Mouse (Mus musculus) lung, embryonic 16.5 days (tissue): ENCODE measurements around the gene Uchl4. TPM values are rescaled to one million over a fixed set of nuclear protein-coding genes. Genes with fewer than 3 reads are reported as not detected.
A peak's percentile ranks its signal among the peaks of the same experiment; 100 is the strongest.
"Not testable (repeated sequence)": the region's sequence is repeated elsewhere in the genome, so short reads cannot be mapped to it uniquely, and the experiment has no call there.

Experiments
- ATAC-seq: fragments of 200-750 bp; cut with Nextera tagmentation; 2 replicates; pipeline ENCODE4 v1.8.0; 2017; ENCODE audit warnings: low read depth, mild to moderate bottlenecking, moderate library complexity
- H3K27ac ChIP-seq: fragments of 300-500 bp; sonication (generic); 2 replicates; pipeline ENCODE4 v1.5.1; 2014; ENCODE audit warnings: mild to moderate bottlenecking, control low read depth, low read length
- H3K27me3 ChIP-seq: fragments of 300-500 bp; sonication (generic); 2 replicates; pipeline ENCODE4 v1.6.1; 2014; ENCODE audit warnings: low read depth, low read length, mixed read lengths; ENCODE audit not compliant: control insufficient read depth, insufficient read depth
- H3K36me3 ChIP-seq: fragments of 300-500 bp; sonication (generic); 2 replicates; pipeline ENCODE4 v1.6.1; 2014; ENCODE audit warnings: low read length; ENCODE audit not compliant: control insufficient read depth, insufficient read depth
- H3K4me1 ChIP-seq: fragments of 300-500 bp; sonication (generic); replicated peaks from 2 replicates; pipeline ENCODE4 v1.6.1; 2014; ENCODE audit warnings: low read length, mixed read lengths; ENCODE audit not compliant: control insufficient read depth, insufficient read depth
- H3K4me2 ChIP-seq: fragments of 300-500 bp; sonication (generic); 2 replicates; pipeline ENCODE4 v1.6.1; 2014; ENCODE audit warnings: low read depth, low read length, control low read depth
- H3K4me3 ChIP-seq: fragments of 300-500 bp; sonication (generic); 2 replicates; pipeline ENCODE4 v1.5.1; 2014; ENCODE audit warnings: mild to moderate bottlenecking, low read length, control low read depth
- H3K9ac ChIP-seq: fragments of 300-500 bp; sonication (generic); 2 replicates; pipeline ENCODE4 v1.6.1; 2014; ENCODE audit warnings: low read length, control low read depth
- H3K9me3 ChIP-seq: fragments of 300-500 bp; sonication (generic); 2 replicates; pipeline ENCODE4 v1.6.1; 2016; ENCODE audit warnings: low read length; ENCODE audit not compliant: control insufficient read depth
- WGBS: fragments of 180-500 bp; shearing (Covaris S2); extraction: QIAGEN DNeasy Blood & Tissue Kit; methylation state at CpG from one replicate; pipeline ENCODE4 v1.1.7; 2014; 5-methylcytosine and 5-hydroxymethylcytosine counted together
- polyA plus RNA-seq: library from polyadenylated mRNA; unstranded; fragments of >200 nt; fragmentation: Nextera tagmentation; extraction: Ambion mirVana; gene quantifications from 2 replicates; pipeline ENCODE4 v1.2.1, GENCODE M21; 2015

Gene Uchl4
- polyA plus RNA-seq, result 1.4 and 3.9 TPM in 2 replicates

DNA sequence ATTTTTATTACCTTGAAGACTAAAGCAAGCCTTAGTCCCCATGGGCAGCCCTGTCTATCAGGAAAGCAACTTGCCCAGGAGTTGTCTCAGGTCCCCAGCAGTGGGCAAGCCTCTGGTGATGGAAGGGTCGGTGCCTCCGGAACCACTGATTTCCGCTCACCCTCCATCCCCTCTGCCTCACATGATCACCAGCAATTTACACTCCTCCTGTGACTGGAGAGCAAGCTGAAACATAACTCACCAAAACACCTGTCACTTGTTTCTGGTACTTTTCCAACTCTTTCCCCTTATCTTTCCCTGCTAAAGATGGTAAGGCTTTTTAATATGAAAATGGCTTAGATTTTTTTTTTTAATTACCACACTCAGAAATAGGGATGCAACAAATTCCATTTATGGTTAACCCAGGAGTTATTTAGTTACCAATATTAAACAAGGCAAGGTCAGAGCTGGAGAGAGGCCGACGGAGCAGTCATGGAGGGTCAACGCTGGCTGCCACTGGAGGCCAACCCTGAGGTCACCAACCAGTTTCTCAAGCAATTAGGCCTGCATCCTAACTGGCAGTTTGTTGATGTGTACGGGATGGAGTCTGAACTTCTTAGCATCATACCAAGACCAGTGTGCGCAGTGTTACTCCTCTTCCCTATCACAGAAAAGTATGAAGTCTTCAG, at the start of gene Uchl4:
TSS of gene Uchl4 (plus strand) at position 434 of the 668 bp plus-strand sequence.
- Histone ChIP-seq H3K9ac (no peak within 1 kb of the TSS), H3K4me1 (peaks cover 30% of the 10 kb centered on the region), H3K9me3 (no peaks in the 10 kb centered on the region), H3K27ac (peak within 1 kb of the TSS; percentile 69), H3K27me3 (no peaks in the 10 kb centered on the region), H3K36me3 (no peaks in the 10 kb centered on the region), H3K4me3 (no peak within 1 kb of the TSS), H3K4me2 (0 out of 2 replicates have a peak within 1 kb of the TSS, but pooled peaks have one; percentile 8)
- 89% methylated on average over 8 of the region's 8 CpGs for WGBS
- no peak for ATAC-seq

DNA sequence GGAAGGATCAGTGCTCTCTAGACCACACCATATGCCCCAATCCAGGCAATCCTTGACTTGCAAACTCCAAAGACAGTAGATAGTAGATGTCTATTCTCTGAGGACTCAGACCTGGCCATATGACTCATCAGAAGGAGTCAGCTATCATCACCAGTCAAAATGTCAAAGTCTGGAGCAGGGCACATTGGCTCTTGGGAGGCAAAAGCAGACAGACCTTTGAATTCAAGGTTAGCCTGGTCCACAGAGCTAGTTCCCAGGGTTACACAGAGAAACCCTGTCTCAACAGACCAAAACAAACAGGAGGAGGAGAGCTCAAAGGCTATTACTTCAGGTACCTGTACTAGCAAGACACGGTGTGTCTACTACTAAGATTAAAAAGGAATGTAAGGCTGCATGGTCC, 41.1 kb upstream of the Uchl4 start:
- Histone ChIP-seq H3K36me3 (peaks cover 14% of the 10 kb centered on the region), H3K9me3 (no peaks in the 10 kb centered on the region), H3K27ac (no peak overlapping the region), H3K4me3 (no peak overlapping the region), H3K9ac (no peak overlapping the region), H3K27me3 (no peaks in the 10 kb centered on the region), H3K4me1 (no peaks in the 10 kb centered on the region), H3K4me2 (no peak overlapping the region)
- ATAC-seq, result no peak
- WGBS, result 90% methylated on average over 1 of the region's 1 CpGs

DNA sequence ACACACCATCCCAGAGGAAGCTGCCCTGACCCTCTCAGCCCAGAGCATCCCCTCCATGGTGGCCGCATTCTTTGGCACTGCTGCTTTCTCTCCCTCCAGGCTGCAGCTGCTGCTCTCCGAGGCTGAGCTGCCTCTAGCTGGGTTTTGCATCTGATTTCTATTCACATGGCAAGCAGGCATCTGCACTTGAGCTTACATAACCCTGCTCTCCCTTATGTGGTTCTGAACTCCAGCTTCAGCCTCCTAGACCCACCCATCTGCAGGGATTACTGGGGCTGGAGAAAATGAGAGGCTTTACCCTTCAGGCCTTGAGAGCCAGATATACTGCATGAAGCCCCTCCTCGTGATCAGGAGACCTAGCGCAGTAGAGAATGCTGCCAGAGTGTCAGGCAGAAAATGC, 39.4 kb upstream of the Uchl4 start:
- H3K9ac ChIP-seq, result no peak overlapping the region
- H3K27me3 ChIP-seq, result no peaks in the 10 kb centered on the region
- WGBS, result 75% methylated on average over 4 of the region's 4 CpGs
- no peaks in the 10 kb centered on the region for H3K9me3 ChIP-seq
- H3K4me1 ChIP-seq, result no peaks in the 10 kb centered on the region
- no peak for ATAC-seq
- H3K27ac ChIP-seq, result no peak overlapping the region
- peaks cover 14% of the 10 kb centered on the region for H3K36me3 ChIP-seq
- H3K4me3 ChIP-seq, result no peak overlapping the region
- H3K4me2 ChIP-seq, result no peak overlapping the region

DNA sequence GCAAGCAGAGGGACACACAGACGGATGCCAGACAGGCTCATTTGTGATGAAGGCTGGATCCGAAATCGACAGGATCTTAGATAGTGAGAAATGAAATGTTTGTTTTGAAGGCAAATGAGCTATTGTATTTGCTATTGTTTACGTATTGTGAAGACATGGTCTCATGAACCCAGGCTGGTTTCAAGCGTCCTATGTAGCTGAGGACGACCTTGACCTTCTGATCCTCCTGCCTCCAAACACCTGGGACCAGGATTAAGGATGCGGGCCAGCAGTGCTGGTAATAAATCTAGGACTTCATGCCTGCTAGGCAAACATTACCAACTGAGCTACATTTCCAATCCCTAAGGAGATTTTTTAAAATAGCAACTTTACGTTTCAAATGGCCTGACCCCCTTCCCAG, 37.5 kb upstream of the Uchl4 start:
- Histone ChIP-seq H3K9ac (no peak overlapping the region), H3K27me3 (no peaks in the 10 kb centered on the region), H3K36me3 (peaks cover 4% of the 10 kb centered on the region; the same call in 1 of the 2 replicates), H3K4me3 (no peak overlapping the region), H3K4me1 (no peaks in the 10 kb centered on the region), H3K4me2 (no peak overlapping the region), H3K27ac (no peak overlapping the region), H3K9me3 (no peaks in the 10 kb centered on the region)
- no peak for ATAC-seq
- 88% methylated on average over 8 of the region's 8 CpGs for WGBS

DNA sequence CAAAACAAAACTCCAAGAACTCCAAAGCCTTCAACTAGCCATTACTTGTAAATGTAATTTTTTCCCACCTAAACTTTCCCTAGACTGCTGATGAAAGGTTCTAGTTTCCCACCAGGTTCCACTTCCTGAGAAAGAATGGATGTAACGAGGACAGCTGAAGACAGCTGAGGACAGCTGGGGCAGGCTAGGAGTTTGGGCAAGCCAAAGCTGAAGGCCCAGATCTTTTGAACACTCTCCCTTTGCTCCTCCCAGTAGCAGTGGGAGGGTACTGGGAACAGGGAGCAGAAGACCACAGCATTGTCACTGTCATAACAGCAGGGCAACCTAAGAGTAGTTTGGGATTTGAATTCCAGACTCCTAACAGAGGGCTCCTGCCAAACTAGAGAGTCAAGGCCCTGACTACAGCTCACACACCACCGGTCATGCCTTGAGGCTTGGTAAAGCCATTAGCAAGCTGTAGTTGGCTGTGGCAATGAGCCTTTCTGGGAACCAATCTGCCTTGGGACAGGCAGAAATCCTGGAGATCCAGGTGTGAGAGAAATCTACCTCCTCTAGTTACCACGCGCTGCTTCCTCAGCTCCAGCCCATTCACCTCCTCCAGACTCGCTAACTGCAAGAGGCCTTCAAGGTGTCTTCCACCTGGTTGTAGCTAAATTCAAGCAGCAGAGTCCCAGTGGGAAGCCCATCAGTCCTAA, 36.8 kb upstream of the Uchl4 start:
- Histone ChIP-seq H3K9me3 (no peaks in the 10 kb centered on the region), H3K4me1 (no peaks in the 10 kb centered on the region), H3K4me2 (no peak overlapping the region), H3K9ac (no peak overlapping the region), H3K27ac (no peak overlapping the region), H3K4me3 (no peak overlapping the region), H3K27me3 (no peaks in the 10 kb centered on the region), H3K36me3 (peaks cover 3% of the 10 kb centered on the region; the same call in 1 of the 2 replicates)
- WGBS, result 91% methylated on average over 5 of the region's 5 CpGs
- ATAC-seq, result no peak

DNA sequence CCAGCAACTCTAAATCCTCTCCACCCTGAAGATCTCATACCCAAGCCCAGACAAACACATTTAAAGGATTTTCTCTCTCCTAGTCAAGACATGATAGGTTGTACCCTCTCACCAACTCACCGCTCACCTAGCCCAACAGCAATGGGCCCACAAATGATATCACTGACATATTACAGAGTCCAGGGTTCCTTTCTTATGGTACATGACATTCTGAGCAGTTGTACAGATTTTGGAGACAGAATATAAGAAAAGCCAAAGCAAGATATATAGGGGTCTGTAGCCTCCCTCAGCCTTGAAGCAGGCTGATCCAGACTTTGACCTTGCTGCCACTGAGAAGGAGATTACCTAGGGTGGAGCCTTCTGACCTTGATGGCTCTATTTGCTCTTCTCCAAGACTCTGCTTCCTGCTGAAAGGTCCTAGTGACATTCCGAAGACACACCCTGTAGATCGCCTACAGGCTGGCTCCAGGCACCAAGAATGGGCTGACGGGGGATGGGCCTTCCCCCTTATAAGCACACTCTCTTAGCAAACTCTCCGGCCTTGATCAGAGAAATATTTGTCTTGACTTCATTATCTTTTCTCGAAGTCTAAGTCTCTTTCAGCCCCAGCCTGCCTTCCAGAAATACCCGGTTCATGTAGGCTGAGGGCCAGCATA, 36.1 kb upstream of the Uchl4 start:
- H3K4me2 ChIP-seq, H3K36me3 ChIP-seq, H3K27ac ChIP-seq, H3K27me3 ChIP-seq, H3K9me3 ChIP-seq, H3K4me1 ChIP-seq, H3K4me3 ChIP-seq, ATAC-seq, H3K9ac ChIP-seq: not testable (repeated sequence)
- 72% methylated on average over 7 of the region's 7 CpGs for WGBS

DNA sequence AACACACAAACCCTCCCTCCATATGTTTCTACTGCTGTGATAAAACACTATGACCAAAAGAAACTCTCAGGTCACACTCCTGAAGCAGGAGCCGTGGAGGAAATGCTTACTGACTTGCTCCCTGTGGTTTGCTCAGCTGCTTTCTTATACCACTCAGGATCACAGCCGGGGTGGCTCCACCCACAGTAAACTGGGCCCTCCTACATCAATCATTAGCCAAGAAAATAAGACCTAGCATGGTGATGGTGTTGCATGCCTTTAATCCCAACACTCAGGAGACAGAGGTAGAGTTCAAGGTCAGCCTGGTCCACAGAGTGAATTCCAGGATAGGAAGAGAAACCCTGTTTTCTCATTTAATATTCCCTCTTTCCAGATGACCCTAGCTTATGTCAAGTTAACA, 35.1 kb upstream of the Uchl4 start:
- no peaks in the 10 kb centered on the region for H3K27me3 ChIP-seq

DNA sequence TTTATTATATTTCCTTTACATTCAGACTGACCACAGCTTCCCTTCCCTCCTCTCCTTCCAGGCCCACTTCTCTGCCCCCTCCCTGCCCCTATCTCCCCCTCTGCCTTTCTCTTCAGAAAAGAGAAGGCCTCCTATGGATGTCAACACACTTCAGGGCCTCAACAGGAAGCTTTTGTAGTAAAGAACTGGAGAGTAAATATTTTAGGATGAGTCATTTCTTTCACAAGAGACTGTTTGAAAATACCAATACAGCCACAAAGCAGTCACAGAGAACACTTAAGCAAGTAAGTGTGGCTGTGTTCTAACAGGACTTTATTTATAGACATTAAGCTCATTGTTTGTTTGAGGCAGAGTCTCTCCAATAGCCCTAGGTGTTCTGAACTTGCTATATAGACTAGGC, 32.7 kb upstream of the Uchl4 start:
- H3K4me2 ChIP-seq, result no peak overlapping the region
- H3K36me3 ChIP-seq, result peaks cover 4% of the 10 kb centered on the region
- H3K4me3 ChIP-seq, result no peak overlapping the region
- H3K27ac ChIP-seq, result no peak overlapping the region
- no peak overlapping the region for H3K9ac ChIP-seq
- no peaks in the 10 kb centered on the region for H3K4me1 ChIP-seq
- no peak for ATAC-seq
- no peaks in the 10 kb centered on the region for H3K27me3 ChIP-seq
- no peaks in the 10 kb centered on the region for H3K9me3 ChIP-seq

More for the DNA sequence above, 35.1 kb upstream of the Uchl4 start:
- Histone ChIP-seq H3K27ac (no peak overlapping the region), H3K4me1 (no peaks in the 10 kb centered on the region), H3K4me3 (no peak overlapping the region), H3K9me3 (no peaks in the 10 kb centered on the region), H3K36me3 (peaks cover 4% of the 10 kb centered on the region; the same call in 1 of the 2 replicates), H3K9ac (no peak overlapping the region), H3K4me2 (no peak overlapping the region)
- WGBS, result 43% methylated on average over 2 of the region's 2 CpGs
- no peak for ATAC-seq

DNA sequence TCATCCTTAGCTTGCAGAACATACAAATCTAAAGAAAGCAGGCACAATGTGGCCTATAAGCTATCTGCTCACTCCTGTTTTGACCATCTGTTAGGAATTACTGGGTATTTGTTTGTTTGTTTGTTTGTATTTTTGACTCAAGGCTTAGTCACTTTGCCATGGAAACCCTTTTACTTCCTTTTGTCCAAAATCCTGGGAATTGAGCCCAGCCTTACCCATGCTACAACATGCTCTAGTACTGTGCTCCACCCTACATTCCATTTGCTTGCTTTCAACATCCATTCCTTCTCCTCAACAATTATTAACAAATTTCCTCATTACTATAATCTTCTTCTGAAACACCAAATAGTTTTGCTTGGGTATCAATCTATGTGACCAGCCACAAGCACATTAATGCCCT, 32.1 kb upstream of the Uchl4 start:
- H3K27ac ChIP-seq, result no peak overlapping the region
- no peaks in the 10 kb centered on the region for H3K4me1 ChIP-seq
- H3K9me3 ChIP-seq, result no peaks in the 10 kb centered on the region
- ATAC-seq, result no peak
- peaks cover 4% of the 10 kb centered on the region for H3K36me3 ChIP-seq
- H3K4me3 ChIP-seq, result no peak overlapping the region
- no peaks in the 10 kb centered on the region for H3K27me3 ChIP-seq
- no peak overlapping the region for H3K4me2 ChIP-seq
- no peak overlapping the region for H3K9ac ChIP-seq
